Mouse (Mus musculus) cerebellum, postnatal 36 days (tissue): ENCODE measurements around the gene Isg20.

Experiments
- DNase-seq, 2 experiments: peaks; one replicate each; pipeline ENCODE4 v3.0.0; 2021 to 2022; ENCODE audit warnings: mixed read lengths in 2 of 2

Gene Isg20

GRCm38 (mm10) chr7:78912974-78913474 lies at the start of gene Isg20:
Isg20 (plus strand) TSS chr7:78913424.
- no peak for DNase-seq

GRCm38 (mm10) chr7:78863796-78864445 lies 49.3 kb upstream of the Isg20 start:
- no peak for DNase-seq

- no peak for DNase-seq
These were observed 48.8 kb upstream of the Isg20 start for GRCm38 (mm10) chr7:78864446-78864802.

- no peak for DNase-seq
These were observed 47.8 kb upstream of the Isg20 start for GRCm38 (mm10) chr7:78865212-78865949.

- DNase-seq, result no peak
These were observed 44.5 kb upstream of the Isg20 start for GRCm38 (mm10) chr7:78868731-78869130.

GRCm38 (mm10) chr7:78872366-78872765 lies 40.9 kb upstream of the Isg20 start:
- no peak for DNase-seq

GRCm38 (mm10) chr7:78872831-78873230 lies 40.4 kb upstream of the Isg20 start:
- no peak for DNase-seq

GRCm38 (mm10) chr7:78881607-78882468 lies 31.4 kb upstream of the Isg20 start:
- no peak for DNase-seq

- DNase-seq, result no peak
These were observed 30.8 kb upstream of the Isg20 start for GRCm38 (mm10) chr7:78882469-78882837.

GRCm38 (mm10) chr7:78883016-78883725 lies 30.1 kb upstream of the Isg20 start:
- DNase-seq, result no peak

- DNase-seq, result no peak
These were observed 29.5 kb upstream of the Isg20 start for GRCm38 (mm10) chr7:78883726-78884060.

- no peak for DNase-seq
These were observed 29.1 kb upstream of the Isg20 start for GRCm38 (mm10) chr7:78884139-78884538.

GRCm38 (mm10) chr7:78885404-78885803 lies 27.8 kb upstream of the Isg20 start:
- DNase-seq, result no peak

- no peak for DNase-seq
These were observed 26.7 kb upstream of the Isg20 start for GRCm38 (mm10) chr7:78886496-78886895.

GRCm38 (mm10) chr7:78887431-78887842 lies 25.8 kb upstream of the Isg20 start:
- DNase-seq, result no peak

- peak; percentile 88 to 93 for DNase-seq
These were observed 22.6 kb upstream of the Isg20 start for GRCm38 (mm10) chr7:78890641-78891040.

GRCm38 (mm10) chr7:78893917-78894316 lies 19.3 kb upstream of the Isg20 start:
- DNase-seq, result no peak

- DNase-seq, result no peak
These were observed 18.1 kb upstream of the Isg20 start for GRCm38 (mm10) chr7:78895021-78895652.

- peak; percentile 97 to 98 for DNase-seq
These were observed 17.4 kb upstream of the Isg20 start, which contains the start of gene Aen for GRCm38 (mm10) chr7:78895653-78896333. Aen (plus strand) TSS chr7:78895854.

- DNase-seq, result no peak
These were observed 15.7 kb upstream of the Isg20 start for GRCm38 (mm10) chr7:78897567-78897966.

- no peak for DNase-seq
These were observed 9.9 kb upstream of the Isg20 start for GRCm38 (mm10) chr7:78903174-78903870.
